Mouse (Mus musculus): ENCODE data around the gene Fstl1.

DNA sequence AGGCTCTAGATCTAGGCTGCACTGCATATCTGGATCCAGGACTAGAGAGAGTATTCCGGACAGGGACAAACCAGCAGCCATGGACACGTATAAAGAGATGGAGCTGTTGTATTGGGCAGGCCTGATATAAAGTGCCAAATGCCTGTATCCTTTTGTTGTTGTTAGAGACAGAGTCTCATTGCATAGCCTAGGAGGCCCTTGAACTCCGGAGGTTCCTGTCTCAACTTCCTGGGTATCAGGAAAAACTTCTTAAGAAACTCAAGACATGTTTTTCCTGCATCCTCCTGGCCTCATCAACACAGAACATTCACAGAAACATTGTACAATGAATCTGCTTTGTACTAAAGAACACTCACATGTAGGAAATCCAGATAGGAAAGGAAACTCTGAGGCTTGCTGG, 70.4 kb downstream of the Fstl1 start:
- TF ChIP-seq CTCF (IDR thresholded peaks at IDR 0.05; ENCODE audit: low read depth, low read length) = no peak
- no peak for TF ChIP-seq POLR2A (IDR thresholded peaks at IDR 0.05; ENCODE audit: insufficient read depth, low read length)
- no peak for TF ChIP-seq EP300 (IDR thresholded peaks at IDR 0.05; ENCODE audit: insufficient read depth, low read depth, low read length)
